Mouse (Mus musculus) liver, postnatal 0 days (tissue): ENCODE data around the gene Prg2. TPM values are rescaled to one million over a fixed set of nuclear protein-coding genes. Genes with fewer than 3 reads are reported as not detected.

Experiments
- ATAC-seq: fragments of 200-750 bp; cut with Nextera tagmentation; 2 replicates; pipeline ENCODE4 v1.8.0; 2017; ENCODE audit warnings: mild to moderate bottlenecking, moderate library complexity
- DNase-seq: peaks from one replicate; pipeline ENCODE4 v3.0.0-alpha.2; 2016
- H3K27ac ChIP-seq: fragments of 300-500 bp; sonication (generic); 2 replicates; pipeline ENCODE4 v1.5.1; 2014; ENCODE audit warnings: antibody characterized with exemption, moderate library complexity, mild to moderate bottlenecking, low read depth
- H3K27me3 ChIP-seq: fragments of 300-500 bp; sonication (generic); 2 replicates; pipeline ENCODE4 v1.6.1; 2014; ENCODE audit warnings: low read length, control low read depth, mixed read lengths; ENCODE audit not compliant: insufficient read depth
- H3K36me3 ChIP-seq: fragments of 300-500 bp; sonication (generic); replicated peaks from 2 replicates; pipeline ENCODE4 v1.6.1; 2014; ENCODE audit warnings: mild to moderate bottlenecking, control low read depth, low read length, moderate library complexity, mixed read lengths; ENCODE audit not compliant: insufficient read depth
- H3K4me1 ChIP-seq: fragments of 300-500 bp; sonication (generic); 2 replicates; pipeline ENCODE4 v1.6.1; 2014; ENCODE audit warnings: antibody characterized with exemption, mild to moderate bottlenecking, control low read depth; ENCODE audit not compliant: insufficient read depth
- H3K4me2 ChIP-seq: fragments of 300-500 bp; sonication (generic); 2 replicates; pipeline ENCODE4 v1.6.1; 2014; ENCODE audit warnings: low read depth, mild to moderate bottlenecking, low read length, moderate library complexity, mixed read lengths
- H3K4me3 ChIP-seq: fragments of 300-500 bp; sonication (generic); 2 replicates; pipeline ENCODE4 v1.5.1; 2014; ENCODE audit warnings: low read depth, low read length
- H3K9ac ChIP-seq: fragments of 300-500 bp; sonication (generic); replicated peaks from 2 replicates; pipeline ENCODE4 v1.6.1; 2014; ENCODE audit warnings: mild to moderate bottlenecking, moderate library complexity
- H3K9me3 ChIP-seq: fragments of 300-500 bp; sonication (generic); 2 replicates; pipeline ENCODE4 v1.6.1; 2016; ENCODE audit warnings: mild to moderate bottlenecking, control low read depth, low read length, mixed read lengths
- CTCF ChIP-seq: sonication (generic); IDR thresholded peaks from 2 replicates; pipeline ENCODE4 v1.5.1; 2016; ENCODE audit warnings: antibody characterized with exemption, low read depth
- EP300 ChIP-seq: IDR thresholded peaks from 2 replicates; pipeline ENCODE4 v1.6.1; 2016; ENCODE audit warnings: antibody characterized with exemption, low read depth, mild to moderate bottlenecking
- WGBS: fragments of 180-500 bp; shearing (Covaris S2); extraction: QIAGEN DNeasy Blood & Tissue Kit; methylation state at CpG from one replicate; pipeline ENCODE4 v1.1.7; 2014; ENCODE audit not compliant: insufficient replicate concordance; 5-methylcytosine and 5-hydroxymethylcytosine counted together
- polyA plus RNA-seq: library from polyadenylated mRNA; unstranded; fragments of >200 nt; fragmentation: Nextera tagmentation; extraction: Ambion mirVana; gene quantifications from 2 replicates; pipeline ENCODE4 v1.2.1, GENCODE M21; 2015

Prg2 gene
- 22.0 and 26.1 TPM in 2 replicates for polyA plus RNA-seq

DNA sequence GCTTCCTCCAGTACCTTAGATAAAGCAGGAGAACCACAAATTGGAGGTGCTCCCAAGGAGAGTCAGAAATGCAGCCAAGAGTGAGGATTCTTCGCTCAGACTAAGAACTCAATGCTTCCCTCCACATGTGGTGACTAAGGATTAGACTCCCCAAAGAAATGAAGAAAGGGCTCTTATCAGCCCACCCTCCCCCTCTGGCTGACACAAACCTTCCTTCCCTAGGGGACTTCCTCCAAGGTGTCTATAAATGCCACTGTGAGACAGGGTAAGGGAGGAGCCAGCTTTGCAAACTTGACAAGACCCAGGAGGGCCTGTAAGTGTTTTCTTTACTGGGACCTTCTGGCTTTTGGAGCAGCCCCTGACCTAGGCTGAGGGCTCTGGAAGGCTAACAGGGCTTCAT lies at the start of gene Prg2:
Gene Prg2, plus strand, starts transcription at position 274 of the 400 bp plus-strand sequence.
- Histone ChIP-seq H3K4me2 (no peak within 1 kb of the TSS), H3K9me3 (no peaks in the 10 kb centered on the region), H3K36me3 (no peaks in the 10 kb centered on the region), H3K27me3 (no peaks in the 10 kb centered on the region), H3K27ac (no peak within 1 kb of the TSS), H3K9ac (no peak within 1 kb of the TSS), H3K4me1 (no peaks in the 10 kb centered on the region), H3K4me3 (no peak within 1 kb of the TSS)
- 25% methylated on average over 1 of the region's 1 CpGs for whole genome bisulfite sequencing
- ATAC-seq (no peak), DNase-seq (no peak)
- TF ChIP-seq EP300: no peak

DNA sequence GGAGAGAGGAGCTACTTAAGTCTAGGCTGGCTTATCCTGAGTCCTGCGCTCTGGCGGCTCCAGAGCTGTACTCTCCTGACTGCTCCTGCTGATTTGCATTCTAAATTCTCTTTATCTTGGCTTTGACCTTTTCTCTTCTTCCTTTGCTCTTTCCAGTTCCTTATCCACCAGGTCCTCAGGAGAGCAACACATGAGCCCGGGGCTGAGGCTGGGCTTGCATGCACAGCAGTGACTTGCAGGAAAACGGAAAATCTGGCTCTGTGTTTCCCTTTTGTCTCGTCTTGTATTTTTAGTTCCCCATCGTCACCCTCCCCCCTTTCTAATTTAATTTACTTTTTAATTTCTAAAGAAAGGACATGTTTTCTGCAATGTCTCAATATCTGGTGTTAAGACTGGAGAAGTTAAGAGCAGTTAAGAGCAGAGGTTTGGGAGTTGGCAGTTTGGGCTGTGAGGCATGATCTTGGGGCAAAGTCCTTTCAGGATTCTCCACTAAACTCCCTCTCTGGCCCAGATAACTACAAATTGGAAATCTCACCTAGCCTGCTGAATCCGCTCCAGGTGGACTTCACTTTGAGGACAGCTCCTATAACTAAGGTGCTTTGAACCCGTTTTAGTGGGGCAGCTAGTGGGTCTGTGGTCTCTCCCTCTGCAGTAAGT lies 46.1 kb upstream of the Prg2 start:
- no peak for TF ChIP-seq CTCF
- Histone ChIP-seq H3K27ac (0 out of 2 replicates have a peak overlapping the region, but pooled peaks have one; percentile 6), H3K4me3 (no peak overlapping the region)

DNA sequence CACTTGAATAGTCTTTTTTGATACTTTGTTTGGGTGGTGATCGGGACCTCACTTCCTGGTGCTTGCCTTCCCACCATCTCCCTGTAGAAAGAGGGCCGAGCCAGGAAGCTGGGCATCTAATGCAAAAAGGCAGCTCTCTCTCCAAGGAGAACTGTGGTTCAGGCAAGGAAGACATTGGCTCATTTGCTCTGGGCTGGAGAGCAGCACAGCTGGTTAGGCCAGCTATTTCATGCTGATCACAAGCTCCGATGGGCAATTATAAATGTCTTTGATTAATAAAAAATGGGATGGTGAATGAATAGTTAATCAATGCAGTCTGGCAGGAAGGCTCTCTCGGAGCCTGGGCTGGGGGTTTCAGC lies 45.6 kb upstream of the Prg2 start:
- TF ChIP-seq EP300 (no peak), CTCF (no peak)
- peaks cover 2% of the 10 kb centered on the region; the same call in 1 of the 2 replicates for H3K36me3 ChIP-seq
- peaks cover 18% of the 10 kb centered on the region for H3K4me1 ChIP-seq
- no peak overlapping the region for H3K9ac ChIP-seq
- WGBS: 89% methylated on average over 4 of the region's 4 CpGs
- no peak overlapping the region for H3K4me2 ChIP-seq
- no peak overlapping the region for H3K4me3 ChIP-seq
- ATAC-seq: no peak
- DNase-seq: no peak
- no peaks in the 10 kb centered on the region for H3K9me3 ChIP-seq
- no peak overlapping the region for H3K27ac ChIP-seq
- H3K27me3 ChIP-seq: no peaks in the 10 kb centered on the region

More for the DNA sequence above, 46.1 kb upstream of the Prg2 start:
- no peaks in the 10 kb centered on the region for H3K36me3 ChIP-seq
- WGBS: 59% methylated on average over 8 of the region's 8 CpGs
- H3K4me1 ChIP-seq: peaks cover 16% of the 10 kb centered on the region
- no peak overlapping the region for H3K4me2 ChIP-seq
- DNase-seq (no peak), ATAC-seq (no peak)
- H3K9ac ChIP-seq: no peak overlapping the region
- H3K27me3 ChIP-seq: no peaks in the 10 kb centered on the region
- no peaks in the 10 kb centered on the region for H3K9me3 ChIP-seq

DNA sequence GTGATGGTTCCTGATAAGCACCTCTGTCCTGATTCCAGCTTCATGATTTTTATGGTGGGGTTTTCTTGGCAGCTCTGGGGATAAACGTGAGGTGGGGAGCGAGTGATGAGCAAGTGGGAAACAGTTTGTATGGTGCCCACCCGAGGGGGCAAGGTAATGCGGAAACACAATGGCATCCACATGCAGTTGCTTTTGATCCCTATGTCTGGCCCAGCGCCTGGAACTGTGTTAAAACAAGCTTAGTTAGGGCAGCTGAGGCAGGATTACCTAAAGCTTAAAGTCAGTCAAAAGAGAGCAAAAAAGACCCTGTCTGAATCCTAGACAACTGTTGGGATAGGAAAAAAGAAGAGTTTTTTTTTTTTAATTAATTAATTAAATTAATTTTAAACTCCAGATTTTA lies 45.2 kb upstream of the Prg2 start:
- no peaks in the 10 kb centered on the region for H3K27me3 ChIP-seq
- DNase-seq (no peak), ATAC-seq (no peak)
- peaks cover 6% of the 10 kb centered on the region for H3K36me3 ChIP-seq
- no peak overlapping the region for H3K27ac ChIP-seq
- H3K4me1 ChIP-seq: peaks cover 21% of the 10 kb centered on the region
- no peak overlapping the region for H3K9ac ChIP-seq
- no peak overlapping the region for H3K4me2 ChIP-seq
- no peak overlapping the region for H3K4me3 ChIP-seq
- no peak for TF ChIP-seq CTCF
- TF ChIP-seq EP300: no peak
- H3K9me3 ChIP-seq: no peaks in the 10 kb centered on the region
- WGBS: 87% methylated on average over 5 of the region's 5 CpGs

DNA sequence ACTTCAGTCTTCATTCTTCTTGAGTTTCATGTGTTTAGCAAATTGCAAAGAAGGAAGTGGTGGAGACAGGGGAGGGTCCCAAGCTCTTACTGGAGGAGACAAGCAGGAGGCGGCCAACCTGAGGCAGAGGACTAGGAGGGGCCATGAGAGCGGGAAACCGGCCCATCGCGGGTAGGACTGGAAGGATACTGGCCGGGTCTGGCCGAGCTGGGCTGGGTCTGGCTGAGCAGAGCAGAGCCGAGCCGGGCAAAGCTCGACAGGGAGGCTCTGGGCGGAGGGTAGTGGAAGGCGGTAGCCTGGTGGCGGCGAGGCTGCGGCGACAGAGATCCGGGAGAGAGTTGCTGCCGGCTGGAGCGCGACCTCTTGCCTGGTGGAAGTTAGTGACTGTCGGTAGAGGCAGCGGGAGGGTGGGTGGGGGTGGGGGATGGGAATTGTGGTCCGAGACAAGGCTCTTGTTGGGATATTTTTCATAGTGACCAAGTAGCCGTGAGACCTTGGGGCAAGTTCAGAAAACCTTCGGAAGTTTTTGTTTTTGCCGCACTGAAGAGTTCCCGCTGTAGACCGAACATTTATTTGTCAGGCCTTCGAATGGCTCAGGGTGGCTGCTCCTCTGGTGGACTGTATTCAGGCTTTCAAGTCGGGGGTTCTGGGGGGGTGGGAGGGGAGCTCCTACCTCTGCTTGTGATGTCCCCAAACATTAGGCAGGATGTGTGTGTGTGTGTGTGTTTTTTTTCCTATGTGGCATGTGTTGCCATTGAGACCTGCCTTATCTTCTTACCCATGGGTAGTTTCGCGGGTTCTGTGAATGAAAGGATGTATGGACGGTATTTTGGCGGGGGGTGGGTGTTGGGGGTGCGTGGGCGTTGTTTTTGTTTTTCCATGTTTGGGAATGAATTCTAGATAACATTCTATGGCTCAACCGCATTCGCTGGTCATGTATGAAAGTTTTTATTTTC lies 43.5 kb upstream of the Prg2 start, which contains the start of gene Slc43a3:
Gene Slc43a3, plus strand, starts transcription at position 106 of the 956 bp plus-strand sequence.
- no peaks in the 10 kb centered on the region for H3K9me3 ChIP-seq
- peak within 1 kb of the TSS; percentile 71 for H3K4me3 ChIP-seq
- H3K9ac ChIP-seq: peak within 1 kb of the TSS; percentile 78
- no peaks in the 10 kb centered on the region for H3K27me3 ChIP-seq
- peaks cover 22% of the 10 kb centered on the region for H3K36me3 ChIP-seq
- peak within 1 kb of the TSS; percentile 100 for H3K27ac ChIP-seq
- ATAC-seq (peak; percentile 60), DNase-seq (peak; percentile 87)
- peak within 1 kb of the TSS; percentile 70 for H3K4me2 ChIP-seq
- WGBS: 6% methylated on average over 37 of the region's 38 CpGs
- H3K4me1 ChIP-seq: peaks cover 28% of the 10 kb centered on the region
- TF ChIP-seq CTCF (no peak), EP300 (no peak; the same call in 1 of the 2 replicates)

DNA sequence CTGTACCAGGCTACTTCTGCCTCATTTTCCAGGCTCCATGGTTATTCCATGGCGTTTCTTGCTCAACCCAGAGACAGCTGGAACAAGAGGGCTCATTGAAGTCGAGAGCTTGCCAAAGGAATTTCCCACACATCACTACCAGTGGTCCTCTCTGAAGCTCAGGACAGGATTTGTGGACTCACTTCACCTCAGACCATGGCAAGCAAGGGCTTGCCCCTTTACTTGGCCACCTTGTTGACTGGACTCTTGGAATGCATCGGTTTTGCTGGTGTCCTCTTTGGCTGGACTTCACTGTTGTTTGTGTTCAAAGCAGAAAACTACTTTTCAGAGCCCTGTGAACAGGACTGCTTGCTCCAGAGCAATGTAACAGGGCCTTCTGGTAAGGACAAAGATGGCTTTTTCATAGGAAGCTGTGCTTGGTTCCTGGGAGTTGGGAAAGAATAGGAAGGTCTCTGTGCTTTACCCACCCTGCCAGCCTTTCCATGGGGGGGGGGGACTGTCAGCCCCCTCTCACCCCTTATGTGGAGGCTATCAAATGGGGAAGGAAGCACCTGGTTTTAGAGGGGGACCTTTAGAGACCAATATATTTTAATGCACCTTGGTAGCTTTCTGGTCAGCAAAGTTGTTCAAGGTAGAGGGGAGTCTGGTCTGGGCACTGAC lies 42.6 kb upstream of the Prg2 start:
- DNase-seq: peak; percentile 27
- Histone ChIP-seq H3K27me3 (no peaks in the 10 kb centered on the region), H3K27ac (peak overlapping the region; percentile 100), H3K9me3 (no peaks in the 10 kb centered on the region), H3K9ac (peak overlapping the region; percentile 78), H3K36me3 (peaks cover 30% of the 10 kb centered on the region), H3K4me2 (peak overlapping the region; percentile 70), H3K4me3 (peak overlapping the region; percentile 71), H3K4me1 (peaks cover 32% of the 10 kb centered on the region)
- TF ChIP-seq EP300: no peak
- no peak for TF ChIP-seq CTCF
- WGBS: 26% methylated on average over 3 of the region's 3 CpGs
- ATAC-seq: no peak
